Mouse (Mus musculus): ENCODE data around the gene Pkd1.

- TF ChIP-seq CTCF (IDR thresholded peaks at IDR 0.05; ENCODE audit: borderline replicate concordance, extremely low read depth, insufficient read depth, insufficient read length) (no peak), POLR2A (IDR thresholded peaks at IDR 0.05; ENCODE audit: borderline replicate concordance, extremely low read depth, insufficient read depth, insufficient read length, poor library complexity, severe bottlenecking) (no peak)
Measured at GRCm38 (mm10) chr17:24638214-24638613, 88.6 kb downstream of the Pkd1 start.

Data from brain, embryonic 14.5 days (tissue).